Mouse (Mus musculus) myocyte (in vitro differentiated cells): ENCODE measurements around the gene Sh3gl3. TPM values are rescaled to one million over a fixed set of nuclear protein-coding genes. Genes with fewer than 3 reads are reported as not detected.

Source experiments
- H3K27me3 ChIP-seq: one replicate; pipeline ENCODE4 v1.6.1; 2011; ENCODE audit not compliant: control insufficient read depth, insufficient read depth, insufficient read length
- H3K36me3 ChIP-seq: one replicate; pipeline ENCODE4 v1.6.1; 2011; ENCODE audit not compliant: control insufficient read depth, insufficient read depth
- H3K4me2 ChIP-seq: one replicate; pipeline ENCODE4 v1.6.1; 2011; ENCODE audit warnings: low read depth, control low read depth
- H3K4me3 ChIP-seq: one replicate; pipeline ENCODE4 v1.5.1; 2011; ENCODE audit warnings: mild to moderate bottlenecking, control low read depth, moderate library complexity
- H3K79me2 ChIP-seq: one replicate; pipeline ENCODE4 v1.6.1; 2011; ENCODE audit not compliant: control insufficient read depth, insufficient read depth
- H3ac ChIP-seq: one replicate; pipeline ENCODE4 v1.6.1; 2011; ENCODE audit not compliant: control insufficient read depth, insufficient read length
- CEBPB ChIP-seq: IDR thresholded peaks from 2 replicates; pipeline ENCODE4 v1.6.1; 2011; ENCODE audit warnings: mild to moderate bottlenecking, moderate library complexity; ENCODE audit not compliant: poor library complexity, insufficient read depth, severe bottlenecking
- E2F4 ChIP-seq: IDR thresholded peaks from one replicate; pipeline ENCODE4 v1.6.1; 2011; ENCODE audit warnings: mild to moderate bottlenecking, control low read depth, moderate library complexity; ENCODE audit not compliant: insufficient read depth
- MAX ChIP-seq: IDR thresholded peaks from one replicate; pipeline ENCODE4 v1.6.1; 2011; ENCODE audit warnings: low read depth, mild to moderate bottlenecking, control low read depth
- MYOD1 ChIP-seq, 3 experiments: IDR thresholded peaks; one replicate each; pipeline ENCODE4 v1.6.1; 2011; ENCODE audit warnings: control low read depth in 2 of 3, low read depth in 2 of 3, mild to moderate bottlenecking in 2 of 3, moderate library complexity in 1 of 3; ENCODE audit not compliant: insufficient read length in 2 of 3, control insufficient read depth in 1 of 3
- MYOG ChIP-seq, 3 experiments: IDR thresholded peaks; one replicate each; pipeline ENCODE4 v1.6.1; 2011; ENCODE audit warnings: control low read depth in 2 of 3, low read depth in 2 of 3, mild to moderate bottlenecking in 2 of 3; ENCODE audit not compliant: insufficient read length in 2 of 3, control insufficient read depth in 1 of 3, insufficient read depth in 1 of 3
- POLR2A ChIP-seq: IDR thresholded peaks from one replicate; pipeline ENCODE4 v1.6.1; 2011; ENCODE audit warnings: low read depth, mild to moderate bottlenecking, control low read depth, moderate library complexity; ENCODE audit not compliant: insufficient read length
- POLR2AphosphoS2 ChIP-seq: IDR thresholded peaks from one replicate; pipeline ENCODE4 v1.6.1; 2011; ENCODE audit warnings: low read depth, control low read depth; ENCODE audit not compliant: insufficient read length
- REST ChIP-seq: IDR thresholded peaks from one replicate; pipeline ENCODE4 v1.6.1; 2011; ENCODE audit warnings: mild to moderate bottlenecking, control low read depth, moderate library complexity; ENCODE audit not compliant: insufficient read depth, insufficient read length
- SRF ChIP-seq: IDR thresholded peaks from one replicate; pipeline ENCODE4 v1.6.1; 2011; ENCODE audit warnings: low read depth; ENCODE audit not compliant: control insufficient read depth, insufficient read length
- TCF12 ChIP-seq: IDR thresholded peaks from one replicate; pipeline ENCODE4 v1.6.1; 2011; ENCODE audit warnings: mild to moderate bottlenecking, control low read depth; ENCODE audit not compliant: poor library complexity, insufficient read depth, severe bottlenecking
- TCF3 ChIP-seq: IDR thresholded peaks from one replicate; pipeline ENCODE4 v1.6.1; 2011; ENCODE audit warnings: low read depth, control low read depth; ENCODE audit not compliant: insufficient read length
- USF1 ChIP-seq: IDR thresholded peaks from one replicate; pipeline ENCODE4 v1.6.1; 2011; ENCODE audit warnings: low read depth, mild to moderate bottlenecking, control low read depth, moderate library complexity
- polyA plus RNA-seq: library from polyadenylated mRNA; unstranded; fragments of >200 nt; fragmentation: generic; extraction: Trizol; gene quantifications from one replicate; pipeline ENCODE4 v1.2.1, GENCODE M21; 2012; ENCODE audit warnings: missing spikeins

Gene Sh3gl3
- polyA plus RNA-seq, 1 experiment, result 1.1 TPM

GRCm38 (mm10) chr7:82206787-82207186, 33.1 kb downstream of the Sh3gl3 start:
- TF ChIP-seq MAX, result no peak
- TF ChIP-seq TCF12, result no peak
- TF ChIP-seq USF1, result no peak
- no peak for TF ChIP-seq MYOD1 (IDR thresholded peaks at IDR 0.05; ENCODE audit: control insufficient read depth in 1 of 3, insufficient read length in 2 of 3, low read depth in 2 of 3)
- TF ChIP-seq SRF, result no peak
- TF ChIP-seq REST, result no peak
- TF ChIP-seq POLR2A, result no peak
- no peak for TF ChIP-seq TCF3
- no peak for TF ChIP-seq E2F4
- no peak for TF ChIP-seq CEBPB
- no peak for TF ChIP-seq MYOG (IDR thresholded peaks at IDR 0.05; ENCODE audit: control insufficient read depth in 1 of 3, insufficient read depth in 1 of 3, insufficient read length in 2 of 3, low read depth in 2 of 3)
- no peak for TF ChIP-seq POLR2AphosphoS2
- no peak overlapping the region for H3K4me3 ChIP-seq
- no peak overlapping the region for H3K4me2 ChIP-seq
- no peaks in the 10 kb centered on the region for H3K27me3 ChIP-seq
- no peaks in the 10 kb centered on the region for H3K79me2 ChIP-seq
- H3ac ChIP-seq, result no peak overlapping the region
- no peaks in the 10 kb centered on the region for H3K36me3 ChIP-seq

- no peak overlapping the region for H3K4me2 ChIP-seq
- TF ChIP-seq USF1 (no peak), E2F4 (no peak), MYOG (IDR thresholded peaks at IDR 0.05; ENCODE audit: control insufficient read depth in 1 of 3, insufficient read depth in 1 of 3, insufficient read length in 2 of 3, low read depth in 2 of 3) (no peak), TCF12 (no peak), TCF3 (no peak), CEBPB (no peak), REST (no peak)
- no peak overlapping the region for H3ac ChIP-seq
- peaks cover 33% of the 10 kb centered on the region for H3K27me3 ChIP-seq
- no peaks in the 10 kb centered on the region for H3K36me3 ChIP-seq
- H3K79me2 ChIP-seq, result no peaks in the 10 kb centered on the region
- H3K4me3 ChIP-seq, result no peak overlapping the region
Observed at GRCm38 (mm10) chr7:82221380-82221933, 47.8 kb downstream of the Sh3gl3 start.

DNA sequence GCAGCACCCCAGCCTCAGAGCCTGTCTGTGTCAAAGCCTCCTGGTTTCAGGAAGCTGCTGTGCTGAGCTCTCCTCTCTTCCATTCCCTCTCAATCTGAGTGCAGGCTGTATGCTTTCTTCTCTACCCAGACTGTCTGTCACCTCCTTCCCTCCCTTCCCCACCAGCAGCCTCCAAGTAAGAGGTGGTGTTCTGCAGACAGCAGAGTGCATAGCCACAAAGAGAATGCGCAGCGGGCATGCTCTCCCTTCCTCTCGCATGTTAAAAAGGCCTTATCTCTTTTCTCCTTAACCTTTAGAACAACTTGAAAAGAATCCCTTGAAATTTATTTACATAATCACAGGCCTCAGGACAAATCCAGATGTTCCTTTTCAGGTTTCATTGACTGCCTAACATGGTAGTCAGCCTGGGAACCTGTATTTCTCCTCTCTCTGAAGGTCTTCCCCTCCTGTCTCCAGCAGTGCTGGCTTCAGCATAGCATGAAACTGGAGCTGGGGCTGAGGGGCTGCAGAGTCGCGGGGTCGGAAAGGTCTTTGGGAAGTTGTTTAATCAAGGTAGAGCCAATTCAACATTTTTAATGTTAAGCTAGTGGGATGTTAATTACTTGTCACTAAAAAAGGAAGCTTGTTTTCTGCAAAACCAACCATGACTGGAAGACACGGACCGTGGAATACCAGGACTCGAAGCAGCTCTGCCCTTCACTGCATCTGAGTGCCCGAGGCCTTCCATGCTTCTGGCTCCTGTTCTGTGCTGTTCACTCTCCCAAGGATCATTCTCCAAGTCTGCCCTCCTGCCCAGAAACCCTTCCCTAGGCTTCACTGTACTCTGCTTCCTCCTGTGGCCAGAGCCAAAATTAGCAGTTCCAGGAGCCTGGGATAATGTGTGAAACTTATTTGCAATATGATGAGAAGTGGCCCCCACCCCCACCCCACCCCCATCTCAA, 50.5 kb downstream of the Sh3gl3 start:
- TF ChIP-seq CEBPB (no peak), POLR2A (no peak), MYOG (IDR thresholded peaks at IDR 0.05; ENCODE audit: control insufficient read depth in 1 of 3, insufficient read depth in 1 of 3, insufficient read length in 2 of 3, low read depth in 2 of 3) (no peak), POLR2AphosphoS2 (no peak), E2F4 (no peak), MYOD1 (IDR thresholded peaks at IDR 0.05; ENCODE audit: control insufficient read depth in 1 of 3, insufficient read length in 2 of 3, low read depth in 2 of 3) (no peak), MAX (no peak), REST (no peak), USF1 (no peak), TCF12 (no peak), TCF3 (no peak), SRF (no peak)

GRCm38 (mm10) chr7:82233201-82233600, 59.6 kb downstream of the Sh3gl3 start:
- Histone ChIP-seq H3K79me2 (no peaks in the 10 kb centered on the region), H3ac (no peak overlapping the region), H3K36me3 (no peaks in the 10 kb centered on the region), H3K27me3 (peaks cover 35% of the 10 kb centered on the region), H3K4me3 (no peak overlapping the region), H3K4me2 (no peak overlapping the region)
- TF ChIP-seq E2F4 (no peak), TCF12 (no peak)

More for the DNA sequence above, 50.5 kb downstream of the Sh3gl3 start:
- Histone ChIP-seq H3ac (no peak overlapping the region), H3K36me3 (no peaks in the 10 kb centered on the region), H3K4me3 (no peak overlapping the region), H3K27me3 (peaks cover 52% of the 10 kb centered on the region), H3K79me2 (no peaks in the 10 kb centered on the region), H3K4me2 (no peak overlapping the region)
